Mouse (Mus musculus) CH12.LX (cell line): ENCODE measurements at regions not wholly inside any gene's neighbourhood (a gene's known extent, or its start where the extent isn't known, plus 50 kb on each side); places are given as distances from the start of the nearest gene placed in this dataset.

Experiments used
- DNase-seq: peaks from one replicate; pipeline ENCODE4 v3.0.0-alpha.2; 2013; ENCODE audit errors: extremely low read depth
- H3K27ac ChIP-seq: 2 replicates; pipeline ENCODE4 v1.5.1; 2012; ENCODE audit warnings: low read depth, mild to moderate bottlenecking, control low read depth, moderate library complexity; ENCODE audit not compliant: insufficient read depth
- H3K27me3 ChIP-seq: replicated peaks from 2 replicates; pipeline ENCODE3; 2012; ENCODE audit warnings: inconsistent platforms
- H3K36me3 ChIP-seq, 2 experiments: replicated peaks in 1 of 2; 2 replicates each; pipeline versions ENCODE3 to v1.6.1; 2012; ENCODE audit warnings: inconsistent platforms in 1 of 2, low read length in 1 of 2, mild to moderate bottlenecking in 1 of 2, mixed read lengths in 1 of 2, moderate library complexity in 1 of 2; ENCODE audit not compliant: control insufficient read depth in 1 of 2, insufficient read depth in 1 of 2
- H3K4me1 ChIP-seq, 2 experiments: 2 replicates each; pipeline ENCODE4 v1.6.1; 2012; ENCODE audit warnings: inconsistent platforms in 1 of 2, moderate library complexity in 1 of 2; ENCODE audit not compliant: insufficient read depth in 2 of 2, control insufficient read depth in 1 of 2
- H3K4me2 ChIP-seq: 2 replicates; pipeline ENCODE4 v1.6.1; 2012; ENCODE audit warnings: low read depth, mild to moderate bottlenecking, control low read depth; ENCODE audit not compliant: poor library complexity, insufficient read depth, severe bottlenecking
- H3K4me3 ChIP-seq, 3 experiments: fragments of 150-350 bp in 1 of 3; sonication (generic) in 1 of 3; replicated peaks in 1 of 3; 2 replicates each; pipeline versions ENCODE3 to v1.5.1; 2011 to 2012; ENCODE audit warnings: low read depth in 2 of 3, low read length in 2 of 3, mild to moderate bottlenecking in 2 of 3, moderate library complexity in 2 of 3, control low read depth in 1 of 3, improper control_type of control experiment in 1 of 3, inconsistent platforms in 1 of 3, mixed read lengths in 1 of 3; ENCODE audit not compliant: poor library complexity in 1 of 3
- H3K79me2 ChIP-seq: replicated peaks from 2 replicates; pipeline ENCODE4 v1.6.1; 2012; ENCODE audit warnings: mild to moderate bottlenecking, moderate library complexity; ENCODE audit not compliant: control insufficient read depth, poor library complexity, insufficient read depth, severe bottlenecking; ENCODE audit errors: extremely low read depth
- H3K9ac ChIP-seq: 2 replicates; pipeline ENCODE4 v1.6.1; 2012; ENCODE audit warnings: low read depth, mild to moderate bottlenecking, control low read depth, moderate library complexity; ENCODE audit not compliant: insufficient read depth
- H3K9me3 ChIP-seq: replicated peaks from 2 replicates; pipeline ENCODE3; 2012; ENCODE audit warnings: low read length, inconsistent platforms, mixed read lengths
- CHD2 ChIP-seq: IDR thresholded peaks from 2 replicates; pipeline ENCODE4 v1.6.1; 2011; ENCODE audit warnings: low read length, improper control_type of control experiment
- CTCF ChIP-seq, 2 experiments: IDR thresholded peaks in 1 of 2; conservative IDR thresholded peaks in 1 of 2; 2 replicates each; pipeline ENCODE4 v1.5.1; 2011 to 2012; ENCODE audit warnings: low read depth in 2 of 2, low read length in 2 of 2, improper control_type of control experiment in 1 of 2, inconsistent platforms in 1 of 2, mild to moderate bottlenecking in 1 of 2, moderate library complexity in 1 of 2
- E2F4 ChIP-seq: IDR thresholded peaks from 2 replicates; pipeline ENCODE4 v1.6.1; 2011; ENCODE audit warnings: low read depth, low read length, improper control_type of control experiment; ENCODE audit not compliant: insufficient replicate concordance
- ELF1 ChIP-seq: IDR thresholded peaks from 2 replicates; pipeline ENCODE4 v1.6.1; 2014; ENCODE audit warnings: low read depth, mild to moderate bottlenecking, inconsistent platforms, low read length, improper control_type of control experiment
- EP300 ChIP-seq: IDR thresholded peaks from 2 replicates; pipeline ENCODE4 v1.6.1; 2011; ENCODE audit warnings: low read length, improper control_type of control experiment
- ETS1 ChIP-seq: conservative IDR thresholded peaks from 2 replicates; pipeline ENCODE4 v1.6.1; 2012; ENCODE audit warnings: low read depth, mild to moderate bottlenecking, inconsistent platforms, low read length, improper control_type of control experiment, moderate library complexity
- GABPA ChIP-seq: IDR thresholded peaks from 2 replicates; pipeline ENCODE4 v1.6.1; 2012; ENCODE audit warnings: low read depth, low read length, improper control_type of control experiment, inconsistent platforms; ENCODE audit not compliant: insufficient replicate concordance
- HCFC1 ChIP-seq: IDR thresholded peaks from 2 replicates; pipeline ENCODE4 v1.6.1; 2012; ENCODE audit warnings: low read depth, mild to moderate bottlenecking, inconsistent platforms, low read length, improper control_type of control experiment
- JUN ChIP-seq: IDR thresholded peaks from 2 replicates; pipeline ENCODE4 v1.6.1; 2011; ENCODE audit warnings: low read depth, mild to moderate bottlenecking, low read length, improper control_type of control experiment, moderate library complexity; ENCODE audit not compliant: insufficient read depth
- KAT2A ChIP-seq: IDR thresholded peaks from 2 replicates; pipeline ENCODE4 v1.6.1; 2012; ENCODE audit warnings: low read length, improper control_type of control experiment, inconsistent platforms; ENCODE audit not compliant: insufficient replicate concordance
- MAX ChIP-seq: IDR thresholded peaks from 2 replicates; pipeline ENCODE4 v1.6.1; 2011; ENCODE audit warnings: low read length, improper control_type of control experiment
- MAZ ChIP-seq: IDR thresholded peaks from 2 replicates; pipeline ENCODE4 v1.6.1; 2012; ENCODE audit warnings: low read depth, mild to moderate bottlenecking, inconsistent platforms, low read length, improper control_type of control experiment, moderate library complexity
- MEF2A ChIP-seq: IDR thresholded peaks from 2 replicates; pipeline ENCODE4 v1.6.1; 2014; ENCODE audit warnings: low read depth, mild to moderate bottlenecking, inconsistent platforms, low read length, improper control_type of control experiment, borderline replicate concordance
- MXI1 ChIP-seq: IDR thresholded peaks from 2 replicates; pipeline ENCODE4 v1.6.1; 2011; ENCODE audit warnings: mild to moderate bottlenecking, low read depth, low read length, improper control_type of control experiment
- NELFE ChIP-seq: IDR thresholded peaks from 2 replicates; pipeline ENCODE4 v1.6.1; 2011; ENCODE audit warnings: low read depth, low read length, improper control_type of control experiment
- POLR2AphosphoS2 ChIP-seq: IDR thresholded peaks from 2 replicates; pipeline ENCODE4 v1.6.1; 2011; ENCODE audit warnings: low read depth, low read length, improper control_type of control experiment
- RAD21 ChIP-seq: IDR thresholded peaks from 2 replicates; pipeline ENCODE4 v1.6.1; 2011; ENCODE audit warnings: low read depth, mild to moderate bottlenecking, low read length, improper control_type of control experiment, moderate library complexity
- SMC3 ChIP-seq: IDR thresholded peaks from 2 replicates; pipeline ENCODE4 v1.6.1; 2011; ENCODE audit warnings: low read depth, low read length, improper control_type of control experiment
- TBP ChIP-seq: conservative IDR thresholded peaks from 2 replicates; pipeline ENCODE4 v1.6.1; 2011; ENCODE audit warnings: low read depth, low read length, improper control_type of control experiment
- UBTF ChIP-seq: IDR thresholded peaks from 2 replicates; pipeline ENCODE4 v1.6.1; 2012; ENCODE audit warnings: low read depth, mild to moderate bottlenecking, inconsistent platforms, low read length, improper control_type of control experiment, moderate library complexity
- ZC3H11A ChIP-seq: IDR thresholded peaks from 2 replicates; pipeline ENCODE4 v1.6.1; 2012; ENCODE audit warnings: low read depth, mild to moderate bottlenecking, inconsistent platforms, low read length, improper control_type of control experiment
- ZKSCAN1 ChIP-seq: IDR thresholded peaks from 2 replicates; pipeline ENCODE4 v1.6.1; 2012; ENCODE audit warnings: low read depth, inconsistent platforms, low read length, improper control_type of control experiment, borderline replicate concordance
- ZMIZ1 ChIP-seq: IDR thresholded peaks from 2 replicates; pipeline ENCODE4 v1.6.1; 2012; ENCODE audit warnings: low read depth, mild to moderate bottlenecking, inconsistent platforms, low read length, improper control_type of control experiment
- dilution Hi-C: fragments of 300-500 bp; cut with MboI; formaldehyde crosslinking; loops from 2 replicates; pipeline ENCODE4 v1.14.3; 2020; ENCODE audit warnings: low sequenced_read_pairs; ENCODE audit not compliant: extremely low pct_unique_long_range_greater_than_20kb, extremely low pct_ligation_motif_present
- in situ Hi-C: fragments of 300-500 bp; cut with MboI; formaldehyde crosslinking; loops from 3 replicates; pipeline ENCODE4 v1.14.3; 2019; ENCODE audit warnings: low sequenced_read_pairs, low pct_ligation_motif_present, low pct_unique_long_range_greater_than_20kb, mixed read lengths

GRCm38 (mm10) chr4:31319269-31319668, 644.6 kb upstream of the Map3k7 start:
- in situ Hi-C loops (no loop called here), dilution Hi-C loops (no loop called here)
- Histone ChIP-seq H3K27ac (no peak overlapping the region), H3K27me3 (no peaks in the 10 kb centered on the region), H3K79me2 (no peaks in the 10 kb centered on the region), H3K9ac (no peak overlapping the region), H3K4me3 (no peak overlapping the region), H3K9me3 (peaks cover 37% of the 10 kb centered on the region), H3K4me2 (no peak overlapping the region), H3K4me1 (no peaks in the 10 kb centered on the region), H3K36me3 (no peaks in the 10 kb centered on the region)
- DNase-seq: no peak
- no peak for TF ChIP-seq NELFE

GRCm38 (mm10) chr4:31320734-31321507, 643.0 kb upstream of the Map3k7 start:
- Histone ChIP-seq H3K27ac (no peak overlapping the region), H3K79me2 (no peaks in the 10 kb centered on the region), H3K9me3 (peaks cover 33% of the 10 kb centered on the region), H3K4me1 (no peaks in the 10 kb centered on the region), H3K4me2 (no peak overlapping the region), H3K9ac (no peak overlapping the region), H3K27me3 (no peaks in the 10 kb centered on the region), H3K36me3 (no peaks in the 10 kb centered on the region), H3K4me3 (no peak overlapping the region)
- TF ChIP-seq UBTF (no peak), E2F4 (no peak), ETS1 (no peak), ELF1 (no peak), SMC3 (no peak), RAD21 (no peak), ZKSCAN1 (no peak)
- dilution Hi-C loops (no loop called here), in situ Hi-C loops (no loop called here)
- DNase-seq: no peak

DNA sequence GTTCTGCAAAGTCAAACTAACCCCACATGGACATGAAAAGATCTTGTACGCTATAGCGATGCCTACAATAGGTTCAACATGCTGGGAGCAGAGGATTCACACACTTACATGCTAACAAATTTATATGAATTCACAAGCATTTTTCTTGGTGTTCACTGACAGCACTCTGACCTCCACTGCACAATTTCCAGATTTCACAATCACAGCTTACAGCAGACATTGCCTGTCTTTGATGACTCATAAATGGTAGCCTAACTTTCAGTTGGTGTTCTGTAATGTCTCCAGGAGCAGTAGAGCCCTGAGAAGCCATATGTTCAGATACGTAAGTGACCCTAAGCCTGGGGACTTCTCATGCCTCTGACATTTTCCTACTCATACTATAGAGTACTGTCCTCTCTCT, 640.1 kb upstream of the Map3k7 start:
- H3K27me3 ChIP-seq: no peaks in the 10 kb centered on the region
- H3K9me3 ChIP-seq: peaks cover 27% of the 10 kb centered on the region
- no peak for DNase-seq
- no peak overlapping the region for H3K4me2 ChIP-seq
- in situ Hi-C loops: no loop called here
- H3K4me1 ChIP-seq: no peaks in the 10 kb centered on the region
- H3K27ac ChIP-seq: no peak overlapping the region
- TF ChIP-seq JUN: no peak
- no peak for TF ChIP-seq MAZ
- TF ChIP-seq MXI1: no peak
- no peak for TF ChIP-seq POLR2AphosphoS2
- TF ChIP-seq KAT2A: no peak
- no peak for TF ChIP-seq EP300
- no peak for TF ChIP-seq CTCF (conservative IDR thresholded peaks at IDR 0.05 in 1 of 2, IDR thresholded peaks at IDR 0.05 in 1 of 2; ENCODE audit: low read depth in 2 of 2, low read length in 2 of 2)
- TF ChIP-seq TBP: no peak
- no peak for TF ChIP-seq CHD2
- no peak for TF ChIP-seq ETS1
- no peak for TF ChIP-seq GABPA
- TF ChIP-seq HCFC1: no peak
- TF ChIP-seq ZMIZ1: no peak
- TF ChIP-seq MEF2A: no peak
- TF ChIP-seq ZC3H11A: no peak
- no peak for TF ChIP-seq UBTF
- TF ChIP-seq MAX: no peak
- no peaks in the 10 kb centered on the region for H3K79me2 ChIP-seq
- H3K4me3 ChIP-seq: no peak overlapping the region
- no peaks in the 10 kb centered on the region for H3K36me3 ChIP-seq
- no peak overlapping the region for H3K9ac ChIP-seq
- dilution Hi-C loops: no loop called here
